Mouse (Mus musculus): Measurements from ENCODE around the gene Dusp22. TPM values are rescaled to one million over a fixed set of nuclear protein-coding genes. Genes with fewer than 3 reads are reported as not detected.
A peak's percentile ranks its signal among the peaks of the same experiment; 100 is the strongest.

Gene Dusp22
- polyA plus RNA-seq, 1 experiment from 2014 or later: 14.6 TPM

GRCm38 (mm10) chr13:30632998-30633397, 26.8 kb upstream of the Dusp22 start:
- DNase-seq (no peak), ATAC-seq (peak; percentile 41; the same call in 1 of the 2 replicates)
- H3K4me1 ChIP-seq (ENCODE audit: insufficient read depth): peaks cover 2% of the 10 kb centered on the region; the same call in 1 of the 2 replicates
- H3K4me3 ChIP-seq (ENCODE audit: low read depth, low read length): no peak overlapping the region
- TF ChIP-seq CTCF (IDR thresholded peaks at IDR 0.05; ENCODE audit: low read depth) (no peak), EP300 (IDR thresholded peaks at IDR 0.05; ENCODE audit: low read depth) (no peak)
- no peaks in the 10 kb centered on the region for H3K27me3 ChIP-seq (ENCODE audit: insufficient read depth, low read length)
- H3K36me3 ChIP-seq (replicated peaks; ENCODE audit: insufficient read depth, low read length): no peaks in the 10 kb centered on the region
- H3K27ac ChIP-seq (ENCODE audit: low read depth): no peak overlapping the region
- WGBS (ENCODE audit: insufficient replicate concordance): 33% methylated on average over 6 of the region's 6 CpGs
- no peak overlapping the region for H3K4me2 ChIP-seq (ENCODE audit: low read depth, low read length)
- H3K9ac ChIP-seq (replicated peaks): no peak overlapping the region
- H3K9me3 ChIP-seq (ENCODE audit: low read length): no peaks in the 10 kb centered on the region

- Histone ChIP-seq H3K4me2 (ENCODE audit: low read depth, low read length) (no peak overlapping the region), H3K9ac (replicated peaks) (no peak overlapping the region), H3K36me3 (replicated peaks; ENCODE audit: insufficient read depth, low read length) (no peaks in the 10 kb centered on the region), H3K9me3 (ENCODE audit: low read length) (no peaks in the 10 kb centered on the region), H3K4me1 (ENCODE audit: insufficient read depth) (no peaks in the 10 kb centered on the region), H3K27me3 (ENCODE audit: insufficient read depth, low read length) (no peaks in the 10 kb centered on the region), H3K4me3 (ENCODE audit: low read depth, low read length) (no peak overlapping the region), H3K27ac (ENCODE audit: low read depth) (no peak overlapping the region)
- TF ChIP-seq CTCF (IDR thresholded peaks at IDR 0.05; ENCODE audit: low read depth) (no peak), EP300 (IDR thresholded peaks at IDR 0.05; ENCODE audit: low read depth) (no peak)
- WGBS (ENCODE audit: insufficient replicate concordance): 39% methylated on average over 4 of the region's 4 CpGs
- DNase-seq (no peak), ATAC-seq (no peak)
Observed at GRCm38 (mm10) chr13:30636453-30636852, 23.3 kb upstream of the Dusp22 start.

- H3K9me3 ChIP-seq (ENCODE audit: low read length): no peaks in the 10 kb centered on the region
- no peaks in the 10 kb centered on the region for H3K36me3 ChIP-seq (replicated peaks; ENCODE audit: insufficient read depth, low read length)
- no peak overlapping the region for H3K27ac ChIP-seq (ENCODE audit: low read depth)
- H3K4me2 ChIP-seq (ENCODE audit: low read depth, low read length): no peak overlapping the region
- no peak overlapping the region for H3K4me3 ChIP-seq (ENCODE audit: low read depth, low read length)
- no peak for DNase-seq
- TF ChIP-seq EP300 (IDR thresholded peaks at IDR 0.05; ENCODE audit: low read depth) (no peak), CTCF (IDR thresholded peaks at IDR 0.05; ENCODE audit: low read depth) (no peak)
- no peaks in the 10 kb centered on the region for H3K4me1 ChIP-seq (ENCODE audit: insufficient read depth)
- no peak for ATAC-seq
- WGBS (ENCODE audit: insufficient replicate concordance): 58% methylated on average over 5 of the region's 5 CpGs
- no peak overlapping the region for H3K9ac ChIP-seq (replicated peaks)
- H3K27me3 ChIP-seq (ENCODE audit: insufficient read depth, low read length): no peaks in the 10 kb centered on the region
Observed at GRCm38 (mm10) chr13:30638378-30639115, 21.3 kb upstream of the Dusp22 start.

GRCm38 (mm10) chr13:30642053-30642452, 17.7 kb upstream of the Dusp22 start:
- 74% methylated on average over 4 of the region's 4 CpGs for WGBS (ENCODE audit: insufficient replicate concordance)
- TF ChIP-seq EP300 (IDR thresholded peaks at IDR 0.05; ENCODE audit: low read depth): no peak
- no peak for TF ChIP-seq CTCF (IDR thresholded peaks at IDR 0.05; ENCODE audit: low read depth)
- no peak for DNase-seq

GRCm38 (mm10) chr13:30648461-30648860, 11.3 kb upstream of the Dusp22 start:
- Histone ChIP-seq H3K36me3 (replicated peaks; ENCODE audit: insufficient read depth, low read length) (no peaks in the 10 kb centered on the region), H3K9ac (replicated peaks) (no peak overlapping the region), H3K4me1 (ENCODE audit: insufficient read depth) (no peaks in the 10 kb centered on the region), H3K4me3 (ENCODE audit: low read depth, low read length) (no peak overlapping the region), H3K9me3 (ENCODE audit: low read length) (no peaks in the 10 kb centered on the region), H3K4me2 (ENCODE audit: low read depth, low read length) (no peak overlapping the region), H3K27ac (ENCODE audit: low read depth) (no peak overlapping the region), H3K27me3 (ENCODE audit: insufficient read depth, low read length) (no peaks in the 10 kb centered on the region)
- no peak for ATAC-seq
- no peak for TF ChIP-seq EP300 (IDR thresholded peaks at IDR 0.05; ENCODE audit: low read depth)
- DNase-seq: no peak

More at GRCm38 (mm10) chr13:30642053-30642452, 17.7 kb upstream of the Dusp22 start:
- no peak overlapping the region for H3K27ac ChIP-seq (ENCODE audit: low read depth)
- no peaks in the 10 kb centered on the region for H3K9me3 ChIP-seq (ENCODE audit: low read length)
- H3K27me3 ChIP-seq (ENCODE audit: insufficient read depth, low read length): no peaks in the 10 kb centered on the region
- no peak for ATAC-seq
- H3K4me1 ChIP-seq (ENCODE audit: insufficient read depth): no peaks in the 10 kb centered on the region
- no peak overlapping the region for H3K9ac ChIP-seq (replicated peaks)
- no peaks in the 10 kb centered on the region for H3K36me3 ChIP-seq (replicated peaks; ENCODE audit: insufficient read depth, low read length)
- H3K4me2 ChIP-seq (ENCODE audit: low read depth, low read length): no peak overlapping the region
- H3K4me3 ChIP-seq (ENCODE audit: low read depth, low read length): no peak overlapping the region

GRCm38 (mm10) chr13:30649197-30649596, 10.6 kb upstream of the Dusp22 start:
- ATAC-seq (no peak), DNase-seq (no peak)
- no peak for TF ChIP-seq CTCF (IDR thresholded peaks at IDR 0.05; ENCODE audit: low read depth)
- no peak for TF ChIP-seq EP300 (IDR thresholded peaks at IDR 0.05; ENCODE audit: low read depth)
- H3K27me3 ChIP-seq (ENCODE audit: insufficient read depth, low read length): no peaks in the 10 kb centered on the region
- no peak overlapping the region for H3K4me3 ChIP-seq (ENCODE audit: low read depth, low read length)
- H3K4me2 ChIP-seq (ENCODE audit: low read depth, low read length): no peak overlapping the region
- H3K4me1 ChIP-seq (ENCODE audit: insufficient read depth): no peaks in the 10 kb centered on the region
- no peak overlapping the region for H3K9ac ChIP-seq (replicated peaks)
- no peak overlapping the region for H3K27ac ChIP-seq (ENCODE audit: low read depth)
- no peaks in the 10 kb centered on the region for H3K9me3 ChIP-seq (ENCODE audit: low read length)
- no peaks in the 10 kb centered on the region for H3K36me3 ChIP-seq (replicated peaks; ENCODE audit: insufficient read depth, low read length)
- WGBS (ENCODE audit: insufficient replicate concordance): 68% methylated on average over 5 of the region's 5 CpGs
